Mouse (Mus musculus): ENCODE results near the gene Eef1akmt1.

DNA sequence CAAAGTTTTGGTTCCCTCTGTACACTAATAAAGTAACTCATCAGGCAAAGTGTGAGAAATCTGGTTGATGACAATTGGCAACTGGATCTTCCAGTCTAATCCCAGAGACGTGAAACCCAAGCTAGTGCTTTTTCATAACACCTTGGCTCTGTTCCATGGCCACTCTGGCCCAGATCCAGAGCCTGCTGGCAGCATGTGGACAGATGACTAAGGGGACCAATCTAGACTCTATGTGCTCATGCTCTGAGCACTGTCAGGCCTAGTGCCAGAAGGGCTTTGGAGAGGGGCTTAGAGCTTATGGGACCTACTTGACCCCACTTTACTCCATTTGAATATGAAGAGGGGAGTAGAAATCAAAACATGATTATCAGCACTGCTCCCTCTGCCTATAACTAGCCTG lies 36.1 kb upstream of the Eef1akmt1 start:
- no peak for TF ChIP-seq ZNF384 (IDR thresholded peaks at IDR 0.05; ENCODE audit: low read depth, low read length)
- no peak for TF ChIP-seq CTCF (IDR thresholded peaks at IDR 0.05 in 2 of 3, conservative IDR thresholded peaks at IDR 0.05 in 1 of 3; ENCODE audit: control insufficient read depth in 1 of 3, insufficient read depth in 1 of 3, low read depth in 2 of 3, low read length in 3 of 3, poor library complexity in 1 of 3, severe bottlenecking in 1 of 3)
- no peak for TF ChIP-seq USF2 (IDR thresholded peaks at IDR 0.05; ENCODE audit: borderline replicate concordance in 1 of 2, insufficient read depth in 1 of 2, low read depth in 1 of 2, low read length in 2 of 2)
- no peak for TF ChIP-seq TBP (IDR thresholded peaks at IDR 0.05; ENCODE audit: low read depth, low read length)
- TF ChIP-seq USF1 (IDR thresholded peaks at IDR 0.05; ENCODE audit: low read depth, low read length), result no peak
- no peak for TF ChIP-seq BHLHE40 (IDR thresholded peaks at IDR 0.05; ENCODE audit: borderline replicate concordance, low read depth, low read length)
- no peak for TF ChIP-seq GABPA (IDR thresholded peaks at IDR 0.05; ENCODE audit: low read depth, low read length)
- TF ChIP-seq SMC3 (IDR thresholded peaks at IDR 0.05; ENCODE audit: low read depth, low read length), result no peak
- no peak for TF ChIP-seq CHD2 (IDR thresholded peaks at IDR 0.05; ENCODE audit: low read length)
